Mouse (Mus musculus): ENCODE data around the gene Nfasc.

Nfasc gene

GRCm38 (mm10) chr1:132541171-132541823 is 200.3 kb downstream of the Nfasc start:
- DNase-seq (ENCODE audit: low spot score): no peak

- DNase-seq (ENCODE audit: low spot score): no peak
Measured at GRCm38 (mm10) chr1:132540701-132541100, 200.9 kb downstream of the Nfasc start.

GRCm38 (mm10) chr1:132537736-132538135 is 203.9 kb downstream of the Nfasc start:
- peak; percentile 69 for DNase-seq (ENCODE audit: low spot score)

GRCm38 (mm10) chr1:132536416-132536815 is 205.2 kb downstream of the Nfasc start:
- no peak for DNase-seq (ENCODE audit: low spot score)

GRCm38 (mm10) chr1:132535541-132535940 is 206.1 kb downstream of the Nfasc start:
- no peak for DNase-seq (ENCODE audit: low spot score)

- no peak for DNase-seq (ENCODE audit: low spot score)
Measured at GRCm38 (mm10) chr1:132533840-132534239, 207.8 kb downstream of the Nfasc start.

GRCm38 (mm10) chr1:132532521-132532920 is 209.1 kb downstream of the Nfasc start:
- DNase-seq (ENCODE audit: low spot score): no peak

GRCm38 (mm10) chr1:132530631-132531191 is 210.9 kb downstream of the Nfasc start:
- DNase-seq (ENCODE audit: low spot score): no peak

GRCm38 (mm10) chr1:132528647-132529334 is 212.8 kb downstream of the Nfasc start:
- no peak for DNase-seq (ENCODE audit: low spot score)

- DNase-seq (ENCODE audit: low spot score): no peak
Measured at GRCm38 (mm10) chr1:132528071-132528470, 213.5 kb downstream of the Nfasc start.

- DNase-seq (ENCODE audit: low spot score): peak; percentile 89
Measured at GRCm38 (mm10) chr1:132525832-132526231, 215.8 kb downstream of the Nfasc start.

- no peak for DNase-seq (ENCODE audit: low spot score)
Measured at GRCm38 (mm10) chr1:132523920-132524319, 217.7 kb downstream of the Nfasc start.

GRCm38 (mm10) chr1:132523048-132523447 is 218.5 kb downstream of the Nfasc start:
- no peak for DNase-seq (ENCODE audit: low spot score)

- peak; percentile 61 for DNase-seq (ENCODE audit: low spot score)
Measured at GRCm38 (mm10) chr1:132520764-132521163, 220.8 kb downstream of the Nfasc start.

- DNase-seq (ENCODE audit: low spot score): no peak
Measured at GRCm38 (mm10) chr1:132519734-132520133, 221.9 kb downstream of the Nfasc start.

GRCm38 (mm10) chr1:132518621-132519020 is 223.0 kb downstream of the Nfasc start:
- DNase-seq (ENCODE audit: low spot score): no peak

GRCm38 (mm10) chr1:132516776-132517175 is 224.8 kb downstream of the Nfasc start:
- DNase-seq (ENCODE audit: low spot score): no peak

- DNase-seq (ENCODE audit: low spot score): no peak
Measured at GRCm38 (mm10) chr1:132515339-132515738, 226.3 kb downstream of the Nfasc start.
